Mouse (Mus musculus) MEL (cell line): ENCODE measurements around the gene Pard3.

ENCODE experiments used
- CTCF ChIP-seq, 3 experiments: IDR thresholded peaks in 2 of 3; conservative IDR thresholded peaks in 1 of 3; 2 replicates each; pipeline ENCODE4 v1.5.1; 2011 to 2012; ENCODE audit warnings: low read length in 3 of 3, low read depth in 2 of 3, mild to moderate bottlenecking in 2 of 3, improper control_type of control experiment in 1 of 3, inconsistent platforms in 1 of 3, mixed read lengths in 1 of 3, moderate library complexity in 1 of 3; ENCODE audit not compliant: control insufficient read depth in 1 of 3, insufficient read depth in 1 of 3, poor library complexity in 1 of 3, severe bottlenecking in 1 of 3
- EP300 ChIP-seq, 2 experiments: IDR thresholded peaks; 2 replicates each; pipeline ENCODE4 v1.6.1; 2011; ENCODE audit warnings: improper control_type of control experiment in 2 of 2, low read length in 2 of 2, low read depth in 1 of 2, mild to moderate bottlenecking in 1 of 2
- JUND ChIP-seq: IDR thresholded peaks from 2 replicates; pipeline ENCODE4 v1.6.1; 2011; ENCODE audit warnings: low read depth, mild to moderate bottlenecking, improper control_type of control experiment, low read length
- MAX ChIP-seq: IDR thresholded peaks from 2 replicates; pipeline ENCODE4 v1.6.1; 2011; ENCODE audit warnings: low read length, improper control_type of control experiment
- POLR2A ChIP-seq, 2 experiments: IDR thresholded peaks; 2 replicates each; pipeline ENCODE4 v1.6.1; 2011 to 2012; ENCODE audit warnings: low read length in 2 of 2, mild to moderate bottlenecking in 2 of 2, control low read depth in 1 of 2, improper control_type of control experiment in 1 of 2, low read depth in 1 of 2, moderate library complexity in 1 of 2; ENCODE audit not compliant: control insufficient read depth in 1 of 2, insufficient read depth in 1 of 2, poor library complexity in 1 of 2
- POLR2AphosphoS5 ChIP-seq: IDR thresholded peaks from 2 replicates; pipeline ENCODE4 v1.6.1; 2012; ENCODE audit warnings: low read depth, borderline replicate concordance, mild to moderate bottlenecking, inconsistent platforms, low read length, moderate library complexity, mixed read lengths
- SIN3A ChIP-seq: IDR thresholded peaks from 2 replicates; pipeline ENCODE4 v1.6.1; 2012; ENCODE audit warnings: low read length, improper control_type of control experiment, inconsistent platforms
- TCF12 ChIP-seq: IDR thresholded peaks from 2 replicates; pipeline ENCODE4 v1.6.1; 2014; ENCODE audit warnings: low read depth, mild to moderate bottlenecking, inconsistent platforms, low read length, improper control_type of control experiment, moderate library complexity

- no peak for TF ChIP-seq POLR2A (IDR thresholded peaks at IDR 0.05; ENCODE audit: control insufficient read depth in 1 of 2, insufficient read depth in 1 of 2, low read depth in 1 of 2, low read length in 2 of 2, poor library complexity in 1 of 2)
- no peak for TF ChIP-seq EP300 (IDR thresholded peaks at IDR 0.05; ENCODE audit: low read depth in 1 of 2, low read length in 2 of 2)
- no peak for TF ChIP-seq MAX
- TF ChIP-seq TCF12: no peak
- no peak for TF ChIP-seq POLR2AphosphoS5
- no peak for TF ChIP-seq SIN3A
- TF ChIP-seq CTCF (IDR thresholded peaks at IDR 0.05 in 2 of 3, conservative IDR thresholded peaks at IDR 0.05 in 1 of 3; ENCODE audit: control insufficient read depth in 1 of 3, insufficient read depth in 1 of 3, low read depth in 2 of 3, low read length in 3 of 3, poor library complexity in 1 of 3, severe bottlenecking in 1 of 3): no peak
- TF ChIP-seq JUND: no peak
These were observed 527.0 kb downstream of the Pard3 start for GRCm38 (mm10) chr8:127590674-127591186.
